Mouse (Mus musculus): Measurements from ENCODE around the gene Tmtc4.

- TF ChIP-seq MAX (IDR thresholded peaks at IDR 0.05) (no peak), CTCF (IDR thresholded peaks at IDR 0.05; ENCODE audit: control insufficient read depth, insufficient read depth, insufficient read length) (no peak), USF1 (IDR thresholded peaks at IDR 0.05; ENCODE audit: low read depth) (no peak), MYOG (IDR thresholded peaks at IDR 0.05; ENCODE audit: control insufficient read depth, extremely low read depth, insufficient read length) (no peak), CEBPB (IDR thresholded peaks at IDR 0.05; ENCODE audit: low read depth) (no peak)
Observed at GRCm38 (mm10) chr14:122882795-122883409, 100.9 kb downstream of the Tmtc4 start.

All from C2C12 (cell line).